Mouse (Mus musculus) MEL (cell line): ENCODE measurements around the gene Kctd18. TPM values are rescaled to one million over a fixed set of nuclear protein-coding genes. Genes with fewer than 3 reads are reported as not detected.

Source experiments
- DNase-seq: peaks from one replicate; pipeline ENCODE4 v3.0.0; 2011; ENCODE audit warnings: low read depth, low spot score
- H3K27ac ChIP-seq: 2 replicates; pipeline ENCODE4 v1.5.1; 2012; ENCODE audit warnings: low read depth, mild to moderate bottlenecking, control low read depth, low read length, moderate library complexity; ENCODE audit not compliant: control insufficient read depth
- H3K27me3 ChIP-seq, 2 experiments: fragments of 150-350 bp in 1 of 2; sonication (generic) in 1 of 2; 2 replicates each; pipeline ENCODE4 v1.6.1; 2012; ENCODE audit warnings: low read length in 2 of 2, mild to moderate bottlenecking in 2 of 2, improper control_type of control experiment in 1 of 2, moderate library complexity in 1 of 2; ENCODE audit not compliant: insufficient read depth in 2 of 2, control insufficient read depth in 1 of 2
- H3K36me3 ChIP-seq, 2 experiments: 2 replicates each; pipeline ENCODE4 v1.6.1; 2012 to 2014; ENCODE audit warnings: low read length in 2 of 2, improper control_type of control experiment in 1 of 2, inconsistent platforms in 1 of 2, mild to moderate bottlenecking in 1 of 2; ENCODE audit not compliant: insufficient read depth in 2 of 2, control insufficient read depth in 1 of 2
- H3K4me1 ChIP-seq, 2 experiments: fragments of 150-350 bp in 1 of 2; sonication (generic) in 1 of 2; 2 replicates each; pipeline ENCODE4 v1.6.1; 2012; ENCODE audit warnings: low read length in 2 of 2, improper control_type of control experiment in 1 of 2, mild to moderate bottlenecking in 1 of 2; ENCODE audit not compliant: insufficient read depth in 2 of 2, control insufficient read depth in 1 of 2
- H3K4me3 ChIP-seq, 2 experiments: fragments of 150-350 bp in 1 of 2; sonication (generic) in 1 of 2; 2 replicates each; pipeline ENCODE4 v1.5.1; 2012; ENCODE audit warnings: low read depth in 2 of 2, low read length in 2 of 2, mild to moderate bottlenecking in 2 of 2, moderate library complexity in 2 of 2, control low read depth in 1 of 2, improper control_type of control experiment in 1 of 2; ENCODE audit not compliant: control insufficient read depth in 1 of 2, insufficient read depth in 1 of 2
- H3K79me2 ChIP-seq: 2 replicates; pipeline ENCODE4 v1.6.1; 2012; ENCODE audit warnings: mild to moderate bottlenecking, low read length, moderate library complexity; ENCODE audit not compliant: control insufficient read depth, poor library complexity, insufficient read depth
- H3K9ac ChIP-seq: 2 replicates; pipeline ENCODE4 v1.6.1; 2012; ENCODE audit warnings: low read depth, mild to moderate bottlenecking, control low read depth, low read length, moderate library complexity; ENCODE audit not compliant: control insufficient read depth, poor library complexity, severe bottlenecking
- H3K9me3 ChIP-seq: fragments of 150-350 bp; sonication (generic); replicated peaks from 2 replicates; pipeline ENCODE4 v1.6.1; 2012; ENCODE audit warnings: mild to moderate bottlenecking, low read length, improper control_type of control experiment, moderate library complexity; ENCODE audit not compliant: insufficient read depth
- BHLHE40 ChIP-seq: IDR thresholded peaks from 2 replicates; pipeline ENCODE4 v1.6.1; 2012; ENCODE audit warnings: low read depth, mild to moderate bottlenecking, inconsistent platforms, low read length, improper control_type of control experiment, borderline replicate concordance
- CHD1 ChIP-seq: IDR thresholded peaks from 2 replicates; pipeline ENCODE4 v1.6.1; 2012; ENCODE audit warnings: low read depth, mild to moderate bottlenecking, inconsistent platforms, low read length, improper control_type of control experiment
- E2F4 ChIP-seq: IDR thresholded peaks from 2 replicates; pipeline ENCODE4 v1.6.1; 2011; ENCODE audit warnings: low read depth, low read length, improper control_type of control experiment, borderline replicate concordance
- ELF1 ChIP-seq: IDR thresholded peaks from 2 replicates; pipeline ENCODE4 v1.6.1; 2014; ENCODE audit warnings: low read depth, mild to moderate bottlenecking, inconsistent platforms, low read length, improper control_type of control experiment, moderate library complexity
- EP300 ChIP-seq, 2 experiments: IDR thresholded peaks; 2 replicates each; pipeline ENCODE4 v1.6.1; 2011; ENCODE audit warnings: improper control_type of control experiment in 2 of 2, low read length in 2 of 2, low read depth in 1 of 2, mild to moderate bottlenecking in 1 of 2
- GABPA ChIP-seq: IDR thresholded peaks from 2 replicates; pipeline ENCODE4 v1.6.1; 2012; ENCODE audit warnings: low read depth, mild to moderate bottlenecking, inconsistent platforms, low read length, improper control_type of control experiment, moderate library complexity
- GATA1 ChIP-seq: IDR thresholded peaks from 2 replicates; pipeline ENCODE4 v1.6.1; 2011; ENCODE audit warnings: low read depth, low read length, improper control_type of control experiment
- HCFC1 ChIP-seq: IDR thresholded peaks from 2 replicates; pipeline ENCODE4 v1.6.1; 2012; ENCODE audit warnings: low read depth, mild to moderate bottlenecking, inconsistent platforms, low read length, improper control_type of control experiment, moderate library complexity
- JUND ChIP-seq: IDR thresholded peaks from 2 replicates; pipeline ENCODE4 v1.6.1; 2011; ENCODE audit warnings: low read depth, mild to moderate bottlenecking, improper control_type of control experiment, low read length
- KAT2A ChIP-seq: conservative IDR thresholded peaks from 2 replicates; pipeline ENCODE4 v1.6.1; 2012; ENCODE audit warnings: low read depth, low read length, improper control_type of control experiment, inconsistent platforms
- MAFK ChIP-seq: IDR thresholded peaks from 2 replicates; pipeline ENCODE4 v1.6.1; 2011; ENCODE audit warnings: low read depth, mild to moderate bottlenecking, low read length, improper control_type of control experiment, borderline replicate concordance
- MAX ChIP-seq: IDR thresholded peaks from 2 replicates; pipeline ENCODE4 v1.6.1; 2011; ENCODE audit warnings: low read length, improper control_type of control experiment
- MAZ ChIP-seq: IDR thresholded peaks from 2 replicates; pipeline ENCODE4 v1.6.1; 2012; ENCODE audit warnings: low read depth, mild to moderate bottlenecking, inconsistent platforms, low read length, improper control_type of control experiment
- MEF2A ChIP-seq: IDR thresholded peaks from 2 replicates; pipeline ENCODE4 v1.6.1; 2014; ENCODE audit warnings: low read depth, mild to moderate bottlenecking, inconsistent platforms, low read length, improper control_type of control experiment; ENCODE audit not compliant: poor library complexity, insufficient replicate concordance, severe bottlenecking; ENCODE audit errors: extremely low read depth
- MXI1 ChIP-seq: IDR thresholded peaks from 2 replicates; pipeline ENCODE4 v1.6.1; 2011; ENCODE audit warnings: mild to moderate bottlenecking, low read depth, low read length, improper control_type of control experiment
- NRF1 ChIP-seq: IDR thresholded peaks from 2 replicates; pipeline ENCODE4 v1.6.1; 2014; ENCODE audit warnings: low read depth, mild to moderate bottlenecking, inconsistent platforms, low read length, improper control_type of control experiment, moderate library complexity; ENCODE audit not compliant: poor library complexity, insufficient read depth, severe bottlenecking
- POLR2A ChIP-seq, 2 experiments: IDR thresholded peaks; 2 replicates each; pipeline ENCODE4 v1.6.1; 2011 to 2012; ENCODE audit warnings: low read length in 2 of 2, mild to moderate bottlenecking in 2 of 2, control low read depth in 1 of 2, improper control_type of control experiment in 1 of 2, low read depth in 1 of 2, moderate library complexity in 1 of 2; ENCODE audit not compliant: control insufficient read depth in 1 of 2, insufficient read depth in 1 of 2, poor library complexity in 1 of 2
- POLR2AphosphoS5 ChIP-seq: IDR thresholded peaks from 2 replicates; pipeline ENCODE4 v1.6.1; 2012; ENCODE audit warnings: low read depth, borderline replicate concordance, mild to moderate bottlenecking, inconsistent platforms, low read length, moderate library complexity, mixed read lengths
- RCOR1 ChIP-seq: IDR thresholded peaks from 2 replicates; pipeline ENCODE4 v1.6.1; 2012; ENCODE audit warnings: low read depth, mild to moderate bottlenecking, inconsistent platforms, low read length, improper control_type of control experiment
- TBP ChIP-seq: IDR thresholded peaks from 2 replicates; pipeline ENCODE4 v1.8.0; 2011; ENCODE audit warnings: low read depth, low read length, improper control_type of control experiment
- TCF12 ChIP-seq: IDR thresholded peaks from 2 replicates; pipeline ENCODE4 v1.6.1; 2014; ENCODE audit warnings: low read depth, mild to moderate bottlenecking, inconsistent platforms, low read length, improper control_type of control experiment, moderate library complexity
- USF1 ChIP-seq: IDR thresholded peaks from 2 replicates; pipeline ENCODE4 v1.6.1; 2014; ENCODE audit warnings: low read depth, mild to moderate bottlenecking, inconsistent platforms, low read length, improper control_type of control experiment, moderate library complexity
- USF2 ChIP-seq, 2 experiments: IDR thresholded peaks; 2 replicates each; pipeline ENCODE4 v1.6.1; 2011 to 2012; ENCODE audit warnings: improper control_type of control experiment in 2 of 2, low read length in 2 of 2, borderline replicate concordance in 1 of 2, inconsistent platforms in 1 of 2, low read depth in 1 of 2, mild to moderate bottlenecking in 1 of 2; ENCODE audit not compliant: insufficient read depth in 1 of 2
- ZC3H11A ChIP-seq: IDR thresholded peaks from 2 replicates; pipeline ENCODE4 v1.6.1; 2012; ENCODE audit warnings: low read depth, mild to moderate bottlenecking, inconsistent platforms, low read length, improper control_type of control experiment
- ZKSCAN1 ChIP-seq: IDR thresholded peaks from 2 replicates; pipeline ENCODE4 v1.6.1; 2012; ENCODE audit warnings: low read depth, mild to moderate bottlenecking, inconsistent platforms, low read length, improper control_type of control experiment, moderate library complexity
- ZMIZ1 ChIP-seq: IDR thresholded peaks from 2 replicates; pipeline ENCODE4 v1.6.1; 2012; ENCODE audit warnings: low read depth, mild to moderate bottlenecking, inconsistent platforms, low read length, improper control_type of control experiment, moderate library complexity
- ZNF384 ChIP-seq: IDR thresholded peaks from 2 replicates; pipeline ENCODE4 v1.6.1; 2012; ENCODE audit warnings: low read depth, mild to moderate bottlenecking, inconsistent platforms, low read length, improper control_type of control experiment
- polyA plus RNA-seq, 2 experiments: library from polyadenylated mRNA; stranded (reverse) in 1 of 2; unstranded in 1 of 2; fragments of >175 nt in 1 of 2; fragments of >200 nt in 1 of 2; gene quantifications; 2 replicates each; pipeline versions ENCODE4 v1.2.1 to v1.2.4; 2012; ENCODE audit warnings: low replicate concordance in 2 of 2, low read depth in 1 of 2; ENCODE audit not compliant: insufficient read length in 2 of 2, insufficient read depth in 1 of 2, missing spikeins in 1 of 2
- total RNA-seq: library from RNA; depleted of rRNA; stranded (reverse); fragments of 300-350 nt; gene quantifications from 2 replicates; pipeline ENCODE4 v1.2.3, GENCODE M21; 2012

The Kctd18 gene
- total and polyA plus RNA-seq, 3 experiments = 11.1 to 12.6 TPM; not detected in 1

- Histone ChIP-seq H3K9me3 (no peaks in the 10 kb centered on the region), H3K27me3 (no peaks in the 10 kb centered on the region), H3K4me1 (peaks cover 0 to 3% of the 10 kb centered on the region in 2 experiments; a peak in 1 of 4 replicates), H3K9ac (0 out of 2 replicates have a peak overlapping the region, but pooled peaks have one; percentile 13), H3K4me3 (no peak overlapping the region), H3K27ac (no peak overlapping the region), H3K79me2 (no peaks in the 10 kb centered on the region), H3K36me3 (peaks cover 0 to 4% of the 10 kb centered on the region in 2 experiments; a peak in 3 of 4 replicates)
- TF ChIP-seq POLR2A (IDR thresholded peaks at IDR 0.05; ENCODE audit: control insufficient read depth in 1 of 2, insufficient read depth in 1 of 2, low read depth in 1 of 2, low read length in 2 of 2, poor library complexity in 1 of 2) (0 out of 4 replicates have a peak, but pooled peaks of 1 of the 2 experiments have one; percentile 25), TBP (peak; percentile 83), ELF1 (0 out of 2 replicates have a peak, but pooled peaks have one; percentile 5), BHLHE40 (no peak), JUND (no peak), EP300 (IDR thresholded peaks at IDR 0.05; ENCODE audit: low read depth in 1 of 2, low read length in 2 of 2) (no peak), KAT2A (no peak), TCF12 (no peak)
- peak; percentile 42 for DNase-seq
Measured at GRCm38 (mm10) chr1:57954376-57954765, 64.4 kb downstream of the Kctd18 start.

- DNase-seq = peak; percentile 74
- peaks cover 0 to 4% of the 10 kb centered on the region in 2 experiments; a peak in 3 of 4 replicates for H3K36me3 ChIP-seq
- no peaks in the 10 kb centered on the region for H3K79me2 ChIP-seq
- H3K9me3 ChIP-seq = no peaks in the 10 kb centered on the region
- H3K4me1 ChIP-seq = peaks cover 0 to 3% of the 10 kb centered on the region in 2 experiments; a peak in 1 of 4 replicates
- peak overlapping the region; percentile 55 for H3K9ac ChIP-seq
- peak overlapping the region; percentile 16 for H3K27ac ChIP-seq
- peak overlapping the region; percentile 56 to 74 for H3K4me3 ChIP-seq
- H3K27me3 ChIP-seq = no peaks in the 10 kb centered on the region
- TF ChIP-seq GATA1 = 0 out of 2 replicates have a peak, but pooled peaks have one; percentile 13
- TF ChIP-seq RCOR1 = no peak
- TF ChIP-seq JUND = no peak
- no peak for TF ChIP-seq ZC3H11A
- TF ChIP-seq ZKSCAN1 = no peak
- no peak for TF ChIP-seq POLR2A (IDR thresholded peaks at IDR 0.05; ENCODE audit: control insufficient read depth in 1 of 2, insufficient read depth in 1 of 2, low read depth in 1 of 2, low read length in 2 of 2, poor library complexity in 1 of 2)
- no peak for TF ChIP-seq USF2 (IDR thresholded peaks at IDR 0.05; ENCODE audit: borderline replicate concordance in 1 of 2, insufficient read depth in 1 of 2, low read depth in 1 of 2, low read length in 2 of 2)
- TF ChIP-seq NRF1 = no peak
- no peak for TF ChIP-seq HCFC1
- no peak for TF ChIP-seq E2F4
- TF ChIP-seq MAFK = peak; percentile 85
- TF ChIP-seq GABPA = no peak
- TF ChIP-seq MEF2A = no peak
- peak; percentile 49; the same call in 1 of the 2 replicates for TF ChIP-seq USF1
- TF ChIP-seq ELF1 = peak; percentile 9; the same call in 1 of the 2 replicates
- no peak for TF ChIP-seq ZMIZ1
- TF ChIP-seq ZNF384 = no peak
- no peak for TF ChIP-seq MXI1
- no peak for TF ChIP-seq MAZ
- TF ChIP-seq CHD1 = no peak
- TF ChIP-seq POLR2AphosphoS5 = no peak
- no peak for TF ChIP-seq KAT2A
- TF ChIP-seq TBP = peak; percentile 99
- TF ChIP-seq MAX = no peak
Measured at GRCm38 (mm10) chr1:57953586-57954375, 65.0 kb downstream of the Kctd18 start.
